Mouse (Mus musculus) liver, embryonic 16.5 days (tissue): ENCODE measurements at regions not wholly inside any gene's neighbourhood (a gene's known extent, or its start where the extent isn't known, plus 50 kb on each side); places are given as distances from the start of the nearest gene placed in this dataset.
"Not testable (repeated sequence)": the region's sequence is repeated elsewhere in the genome, so short reads cannot be mapped to it uniquely, and the experiment has no call there.

Experiments used
- ATAC-seq: fragments of 200-750 bp; cut with Nextera tagmentation; 2 replicates; pipeline ENCODE4 v1.8.0; 2017; ENCODE audit warnings: low read depth, mild to moderate bottlenecking, moderate number of reproducible peaks, moderate library complexity
- H3K27ac ChIP-seq: fragments of 300-500 bp; sonication (generic); 2 replicates; pipeline ENCODE4 v1.5.1; 2014; ENCODE audit warnings: mild to moderate bottlenecking, low read length
- H3K27me3 ChIP-seq: fragments of 300-500 bp; sonication (generic); 2 replicates; pipeline ENCODE4 v1.6.1; 2014; ENCODE audit warnings: low read depth, low read length, mixed read lengths; ENCODE audit not compliant: control insufficient read depth, insufficient read depth
- H3K36me3 ChIP-seq: fragments of 300-500 bp; sonication (generic); 2 replicates; pipeline ENCODE4 v1.6.1; 2014; ENCODE audit warnings: mild to moderate bottlenecking; ENCODE audit not compliant: control insufficient read depth, insufficient read depth
- H3K4me1 ChIP-seq: fragments of 300-500 bp; sonication (generic); 2 replicates; pipeline ENCODE4 v1.6.1; 2014; ENCODE audit warnings: low read depth, low read length, mixed read lengths; ENCODE audit not compliant: control insufficient read depth
- H3K4me2 ChIP-seq: fragments of 300-500 bp; sonication (generic); 2 replicates; pipeline ENCODE4 v1.6.1; 2014; ENCODE audit warnings: low read depth, low read length, mixed read lengths
- H3K4me3 ChIP-seq: fragments of 300-500 bp; sonication (generic); 2 replicates; pipeline ENCODE4 v1.5.1; 2014; ENCODE audit warnings: low read depth, mild to moderate bottlenecking, low read length
- H3K9ac ChIP-seq: fragments of 300-500 bp; sonication (generic); 2 replicates; pipeline ENCODE4 v1.6.1; 2014; ENCODE audit warnings: low read depth, low read length
- H3K9me3 ChIP-seq: fragments of 300-500 bp; sonication (generic); replicated peaks from 2 replicates; pipeline ENCODE4 v1.6.1; 2016; ENCODE audit warnings: low read length; ENCODE audit not compliant: control insufficient read depth
- WGBS: fragments of 180-500 bp; shearing (Covaris S2); extraction: QIAGEN DNeasy Blood & Tissue Kit; methylation state at CpG from one replicate; pipeline ENCODE4 v1.1.7; 2014; ENCODE audit not compliant: insufficient replicate concordance; 5-methylcytosine and 5-hydroxymethylcytosine counted together

- 60% methylated on average over 6 of the region's 6 CpGs for WGBS
These were observed 133.2 kb upstream of the Tsc22d2 start for GRCm38 (mm10) chr3:58281291-58281690.

GRCm38 (mm10) chr3:58284371-58284770, 130.1 kb upstream of the Tsc22d2 start:
- not testable (repeated sequence) for ATAC-seq, H3K4me1 ChIP-seq, H3K4me3 ChIP-seq, H3K27me3 ChIP-seq, H3K36me3 ChIP-seq, H3K27ac ChIP-seq, H3K9ac ChIP-seq, H3K9me3 ChIP-seq, H3K4me2 ChIP-seq
- 15% methylated on average over 1 of the region's 1 CpGs for WGBS

More at GRCm38 (mm10) chr3:58281291-58281690, 133.2 kb upstream of the Tsc22d2 start:
- Histone ChIP-seq H3K27me3 (no peaks in the 10 kb centered on the region), H3K9ac (no peak overlapping the region), H3K4me2 (no peak overlapping the region), H3K9me3 (no peaks in the 10 kb centered on the region), H3K27ac (no peak overlapping the region), H3K36me3 (no peaks in the 10 kb centered on the region), H3K4me1 (no peaks in the 10 kb centered on the region), H3K4me3 (no peak overlapping the region)
- ATAC-seq: no peak

GRCm38 (mm10) chr3:58295810-58296209, 118.7 kb upstream of the Tsc22d2 start:
- H3K27ac ChIP-seq: no peak overlapping the region
- H3K36me3 ChIP-seq: no peaks in the 10 kb centered on the region
- H3K9me3 ChIP-seq: no peaks in the 10 kb centered on the region
- no peaks in the 10 kb centered on the region for H3K27me3 ChIP-seq
- no peak overlapping the region for H3K4me2 ChIP-seq
- ATAC-seq: peak; percentile 84
- WGBS: 53% methylated on average over 5 of the region's 5 CpGs
- no peak overlapping the region for H3K4me3 ChIP-seq
- H3K4me1 ChIP-seq: no peaks in the 10 kb centered on the region
- H3K9ac ChIP-seq: no peak overlapping the region

DNA sequence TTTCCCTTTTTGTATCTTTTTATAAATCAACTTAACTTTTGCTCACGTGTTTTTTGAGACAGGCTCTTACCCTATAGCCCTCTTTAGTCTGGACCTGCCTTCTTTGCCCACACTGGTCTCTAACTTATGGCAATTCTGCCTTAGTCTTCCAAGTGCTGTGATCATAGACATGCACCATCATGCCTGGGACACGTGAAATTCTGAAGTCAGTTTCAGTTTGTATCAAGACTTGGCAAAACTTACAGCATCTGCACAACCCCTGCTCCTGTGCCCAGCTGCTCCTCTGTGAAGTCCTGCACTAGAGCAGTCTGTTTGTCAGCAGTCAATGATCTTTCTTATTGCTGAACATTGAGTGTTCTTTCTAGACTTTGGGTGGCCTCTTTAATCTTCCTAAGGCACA, 114.3 kb upstream of the Tsc22d2 start:
- H3K27ac ChIP-seq: no peak overlapping the region
- no peak overlapping the region for H3K4me3 ChIP-seq
- WGBS: 42% methylated on average over 2 of the region's 2 CpGs
- no peaks in the 10 kb centered on the region for H3K36me3 ChIP-seq
- no peaks in the 10 kb centered on the region for H3K27me3 ChIP-seq
- no peak overlapping the region for H3K4me2 ChIP-seq
- H3K9me3 ChIP-seq: no peaks in the 10 kb centered on the region
- H3K4me1 ChIP-seq: no peaks in the 10 kb centered on the region
- no peak for ATAC-seq
- H3K9ac ChIP-seq: no peak overlapping the region

DNA sequence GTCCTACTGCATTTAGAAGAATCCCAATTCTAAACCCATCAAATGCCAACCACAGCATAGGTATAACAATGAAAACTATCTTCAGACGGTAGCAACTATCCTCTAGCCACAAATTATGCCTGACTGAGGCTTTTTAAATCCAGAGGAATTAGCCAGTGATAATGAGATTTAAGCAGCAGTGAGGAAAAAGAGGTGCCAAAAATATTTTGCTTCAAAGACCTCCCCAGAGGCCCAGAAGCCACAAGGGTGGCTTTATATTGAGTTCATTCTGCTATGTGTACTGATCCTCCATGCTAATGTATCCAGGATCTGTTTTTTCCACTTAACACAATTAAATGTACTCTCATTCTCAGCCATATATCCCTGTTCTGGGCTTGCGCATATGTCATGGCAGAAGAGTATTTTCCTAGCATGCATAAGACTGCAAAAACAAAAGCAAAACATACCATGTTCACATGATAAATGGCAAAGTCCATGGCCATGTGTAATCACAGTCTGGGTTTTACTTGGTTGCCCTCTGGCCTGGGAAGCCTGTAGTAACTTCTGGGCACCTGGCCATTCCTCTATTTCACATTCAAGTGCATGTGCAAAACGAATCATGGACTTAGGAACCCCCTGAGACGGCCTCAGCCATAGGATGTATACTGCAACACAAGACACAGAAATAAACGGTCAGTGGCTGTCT, 113.6 kb upstream of the Tsc22d2 start:
- Histone ChIP-seq H3K4me3 (no peak overlapping the region), H3K4me2 (no peak overlapping the region), H3K9ac (no peak overlapping the region), H3K36me3 (no peaks in the 10 kb centered on the region), H3K27ac (no peak overlapping the region), H3K27me3 (no peaks in the 10 kb centered on the region), H3K9me3 (no peaks in the 10 kb centered on the region), H3K4me1 (no peaks in the 10 kb centered on the region)
- ATAC-seq: peak; percentile 79
- WGBS: 58% methylated on average over 5 of the region's 5 CpGs

DNA sequence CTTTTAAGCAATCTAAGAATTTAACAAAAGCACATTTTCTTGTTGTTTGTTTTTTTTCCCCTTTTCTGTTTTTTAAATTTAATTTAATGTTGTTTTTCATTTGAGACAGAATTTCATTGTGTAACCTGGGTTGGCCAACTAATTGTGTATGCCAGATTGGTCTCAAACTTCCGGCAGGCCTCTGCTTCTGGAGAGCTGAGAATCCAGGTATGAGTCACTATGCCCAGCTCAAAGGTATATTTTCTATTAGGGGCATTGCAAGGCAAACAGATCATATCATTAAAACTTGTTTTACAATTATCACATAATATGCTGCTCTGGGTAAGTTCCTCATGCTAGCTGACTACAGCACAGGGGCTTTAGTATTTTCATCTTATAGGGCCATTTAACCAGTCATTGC, 112.2 kb upstream of the Tsc22d2 start:
- no peak overlapping the region for H3K9ac ChIP-seq
- ATAC-seq: no peak
- H3K9me3 ChIP-seq: no peaks in the 10 kb centered on the region
- H3K36me3 ChIP-seq: no peaks in the 10 kb centered on the region
- 50% methylated on average over 1 of the region's 1 CpGs for WGBS
- H3K27me3 ChIP-seq: no peaks in the 10 kb centered on the region
- no peak overlapping the region for H3K27ac ChIP-seq
- no peak overlapping the region for H3K4me2 ChIP-seq
- no peak overlapping the region for H3K4me3 ChIP-seq
- no peaks in the 10 kb centered on the region for H3K4me1 ChIP-seq

DNA sequence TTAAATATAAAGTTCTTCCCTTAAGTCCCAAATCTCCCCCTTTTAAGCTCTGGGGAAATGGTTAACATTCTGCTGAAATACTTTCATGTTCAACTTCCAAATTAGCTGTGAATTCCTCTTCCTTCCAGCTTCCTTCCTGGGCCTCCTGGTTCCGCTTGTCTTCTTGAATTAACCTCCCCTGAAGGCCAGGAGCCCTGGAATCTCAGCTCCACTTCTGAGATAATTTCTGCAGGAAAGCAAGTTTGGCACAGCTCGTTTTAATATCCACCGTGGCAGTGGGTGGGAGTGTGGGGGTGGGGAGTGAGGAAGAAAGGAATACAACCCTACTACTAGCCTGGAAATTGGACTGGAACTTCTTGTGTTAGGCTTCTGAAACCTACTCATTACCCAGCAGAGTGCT, 110.8 kb upstream of the Tsc22d2 start:
- no peaks in the 10 kb centered on the region for H3K9me3 ChIP-seq
- no peak overlapping the region for H3K4me2 ChIP-seq
- ATAC-seq: no peak
- H3K4me1 ChIP-seq: no peaks in the 10 kb centered on the region
- no peaks in the 10 kb centered on the region for H3K27me3 ChIP-seq
- H3K36me3 ChIP-seq: no peaks in the 10 kb centered on the region
- H3K27ac ChIP-seq: no peak overlapping the region
- H3K9ac ChIP-seq: no peak overlapping the region
- WGBS: 56% methylated on average over 3 of the region's 3 CpGs
- H3K4me3 ChIP-seq: no peak overlapping the region

GRCm38 (mm10) chr3:58309601-58310000, 104.9 kb upstream of the Tsc22d2 start:
- Histone ChIP-seq H3K4me2 (no peak overlapping the region), H3K4me3 (no peak overlapping the region), H3K36me3 (no peaks in the 10 kb centered on the region), H3K9ac (no peak overlapping the region), H3K4me1 (no peaks in the 10 kb centered on the region), H3K27me3 (no peaks in the 10 kb centered on the region), H3K27ac (no peak overlapping the region), H3K9me3 (no peaks in the 10 kb centered on the region)
- WGBS: 59% methylated on average over 8 of the region's 8 CpGs
- no peak for ATAC-seq

GRCm38 (mm10) chr3:58310390-58310789, 104.1 kb upstream of the Tsc22d2 start:
- H3K4me2 ChIP-seq: no peak overlapping the region
- ATAC-seq: no peak
- H3K27ac ChIP-seq: no peak overlapping the region
- no peak overlapping the region for H3K9ac ChIP-seq
- WGBS: 49% methylated on average over 4 of the region's 4 CpGs
- H3K27me3 ChIP-seq: no peaks in the 10 kb centered on the region
- H3K9me3 ChIP-seq: no peaks in the 10 kb centered on the region
- H3K4me1 ChIP-seq: no peaks in the 10 kb centered on the region
- H3K4me3 ChIP-seq: no peak overlapping the region
- H3K36me3 ChIP-seq: no peaks in the 10 kb centered on the region
